Mouse (Mus musculus) layer of hippocampus, adult 8-10 months (tissue): ENCODE results near the gene Vangl1. TPM values are rescaled to one million over a fixed set of nuclear protein-coding genes. Genes with fewer than 3 reads are reported as not detected.
"Not testable (repeated sequence)": the region's sequence is repeated elsewhere in the genome, so short reads cannot be mapped to it uniquely, and the experiment has no call there.

Experiments
- DNase-seq, 2 experiments: peaks; one replicate each; pipeline ENCODE4 v3.0.0; 2022; ENCODE audit warnings: low spot score in 2 of 2
- total RNA-seq, 4 experiments: library from RNA; stranded (reverse); gene quantifications; 2 replicates each; pipeline ENCODE4 v1.2.4; 2022

Vangl1 gene
- total RNA-seq, 4 experiments from 2014 or later, result 5.1 to 8.7 (median 5.4) TPM

- DNase-seq, result peak; percentile 95 to 97
Measured at GRCm38 (mm10) chr3:102169197-102169905, 35.1 kb downstream of the Vangl1 start.

GRCm38 (mm10) chr3:102167555-102168210, 36.8 kb downstream of the Vangl1 start:
- DNase-seq, result no peak

- DNase-seq, result no peak
Measured at GRCm38 (mm10) chr3:102166794-102167193, 37.7 kb downstream of the Vangl1 start.

GRCm38 (mm10) chr3:102166287-102166620, 38.2 kb downstream of the Vangl1 start:
- DNase-seq, result no peak

- no peak for DNase-seq
Measured at GRCm38 (mm10) chr3:102165536-102166286, 38.8 kb downstream of the Vangl1 start.

GRCm38 (mm10) chr3:102164911-102165310, 39.6 kb downstream of the Vangl1 start:
- DNase-seq, result no peak

GRCm38 (mm10) chr3:102163861-102164260, 40.6 kb downstream of the Vangl1 start:
- not testable (repeated sequence) for DNase-seq

- no peak for DNase-seq
Measured at GRCm38 (mm10) chr3:102159423-102160325, 44.8 kb downstream of the Vangl1 start.

GRCm38 (mm10) chr3:102158759-102159422, 45.6 kb downstream of the Vangl1 start:
- no peak for DNase-seq

- no peak for DNase-seq
Measured at GRCm38 (mm10) chr3:102157652-102158051, 46.8 kb downstream of the Vangl1 start.

GRCm38 (mm10) chr3:102156737-102157136, 47.8 kb downstream of the Vangl1 start:
- no peak for DNase-seq

- no peak for DNase-seq
Measured at GRCm38 (mm10) chr3:102154107-102154506, 50.4 kb downstream of the Vangl1 start.

- no peak for DNase-seq
Measured at GRCm38 (mm10) chr3:102152872-102153271, 51.6 kb downstream of the Vangl1 start.

- no peak for DNase-seq
Measured at GRCm38 (mm10) chr3:102152471-102152870, 52.0 kb downstream of the Vangl1 start.

- DNase-seq, result no peak
Measured at GRCm38 (mm10) chr3:102151850-102152249, 52.6 kb downstream of the Vangl1 start.

- no peak for DNase-seq
Measured at GRCm38 (mm10) chr3:102149941-102150340, 54.6 kb downstream of the Vangl1 start.

- no peak for DNase-seq
Measured at GRCm38 (mm10) chr3:102147189-102147588, 57.3 kb downstream of the Vangl1 start.

GRCm38 (mm10) chr3:102146428-102146827, 58.1 kb downstream of the Vangl1 start:
- no peak for DNase-seq

GRCm38 (mm10) chr3:102145645-102146386, 58.7 kb downstream of the Vangl1 start:
- no peak for DNase-seq

- no peak for DNase-seq
Measured at GRCm38 (mm10) chr3:102144401-102144800, 60.1 kb downstream of the Vangl1 start.
